Mouse (Mus musculus) liver, postnatal 0 days (tissue): ENCODE measurements around the gene Nucks1. TPM values are rescaled to one million over a fixed set of nuclear protein-coding genes. Genes with fewer than 3 reads are reported as not detected.

Experiments
- ATAC-seq: fragments of 200-750 bp; cut with Nextera tagmentation; 2 replicates; pipeline ENCODE4 v1.8.0; 2017; ENCODE audit warnings: mild to moderate bottlenecking, moderate library complexity
- DNase-seq: peaks from one replicate; pipeline ENCODE4 v3.0.0-alpha.2; 2016
- H3K27ac ChIP-seq: fragments of 300-500 bp; sonication (generic); 2 replicates; pipeline ENCODE4 v1.5.1; 2014; ENCODE audit warnings: antibody characterized with exemption, moderate library complexity, mild to moderate bottlenecking, low read depth
- H3K27me3 ChIP-seq: fragments of 300-500 bp; sonication (generic); 2 replicates; pipeline ENCODE4 v1.6.1; 2014; ENCODE audit warnings: low read length, control low read depth, mixed read lengths; ENCODE audit not compliant: insufficient read depth
- H3K36me3 ChIP-seq: fragments of 300-500 bp; sonication (generic); replicated peaks from 2 replicates; pipeline ENCODE4 v1.6.1; 2014; ENCODE audit warnings: mild to moderate bottlenecking, control low read depth, low read length, moderate library complexity, mixed read lengths; ENCODE audit not compliant: insufficient read depth
- H3K4me1 ChIP-seq: fragments of 300-500 bp; sonication (generic); 2 replicates; pipeline ENCODE4 v1.6.1; 2014; ENCODE audit warnings: antibody characterized with exemption, mild to moderate bottlenecking, control low read depth; ENCODE audit not compliant: insufficient read depth
- H3K4me2 ChIP-seq: fragments of 300-500 bp; sonication (generic); 2 replicates; pipeline ENCODE4 v1.6.1; 2014; ENCODE audit warnings: low read depth, mild to moderate bottlenecking, low read length, moderate library complexity, mixed read lengths
- H3K4me3 ChIP-seq: fragments of 300-500 bp; sonication (generic); 2 replicates; pipeline ENCODE4 v1.5.1; 2014; ENCODE audit warnings: low read depth, low read length
- H3K9ac ChIP-seq: fragments of 300-500 bp; sonication (generic); replicated peaks from 2 replicates; pipeline ENCODE4 v1.6.1; 2014; ENCODE audit warnings: mild to moderate bottlenecking, moderate library complexity
- H3K9me3 ChIP-seq: fragments of 300-500 bp; sonication (generic); 2 replicates; pipeline ENCODE4 v1.6.1; 2016; ENCODE audit warnings: mild to moderate bottlenecking, control low read depth, low read length, mixed read lengths
- CTCF ChIP-seq: sonication (generic); IDR thresholded peaks from 2 replicates; pipeline ENCODE4 v1.5.1; 2016; ENCODE audit warnings: antibody characterized with exemption, low read depth
- EP300 ChIP-seq: IDR thresholded peaks from 2 replicates; pipeline ENCODE4 v1.6.1; 2016; ENCODE audit warnings: antibody characterized with exemption, low read depth, mild to moderate bottlenecking
- WGBS: fragments of 180-500 bp; shearing (Covaris S2); extraction: QIAGEN DNeasy Blood & Tissue Kit; methylation state at CpG from one replicate; pipeline ENCODE4 v1.1.7; 2014; ENCODE audit not compliant: insufficient replicate concordance; 5-methylcytosine and 5-hydroxymethylcytosine counted together
- polyA plus RNA-seq: library from polyadenylated mRNA; unstranded; fragments of >200 nt; fragmentation: Nextera tagmentation; extraction: Ambion mirVana; gene quantifications from 2 replicates; pipeline ENCODE4 v1.2.1, GENCODE M21; 2015

Gene Nucks1
- polyA plus RNA-seq, 1 experiment from 2014 or later, result 26.9 TPM

GRCm38 (mm10) chr1:131869561-131869960, 40.8 kb upstream of the Nucks1 start:
- DNase-seq (no peak), ATAC-seq (no peak)
- TF ChIP-seq EP300, result no peak
- no peak for TF ChIP-seq CTCF

GRCm38 (mm10) chr1:131872856-131873255, 37.5 kb upstream of the Nucks1 start:
- TF ChIP-seq CTCF, result no peak
- no peak for TF ChIP-seq EP300
- no peak overlapping the region for H3K27ac ChIP-seq
- H3K9ac ChIP-seq, result no peak overlapping the region
- peaks cover 3% of the 10 kb centered on the region for H3K4me1 ChIP-seq
- 44% methylated on average over 1 of the region's 1 CpGs for WGBS
- no peaks in the 10 kb centered on the region for H3K9me3 ChIP-seq
- no peak overlapping the region for H3K4me2 ChIP-seq
- H3K4me3 ChIP-seq, result no peak overlapping the region
- peaks cover 2% of the 10 kb centered on the region for H3K36me3 ChIP-seq
- ATAC-seq (no peak), DNase-seq (no peak)
- H3K27me3 ChIP-seq, result no peaks in the 10 kb centered on the region

More at GRCm38 (mm10) chr1:131869561-131869960, 40.8 kb upstream of the Nucks1 start:
- no peak overlapping the region for H3K27ac ChIP-seq
- no peak overlapping the region for H3K9ac ChIP-seq
- H3K9me3 ChIP-seq, result no peaks in the 10 kb centered on the region
- peaks cover 5% of the 10 kb centered on the region for H3K4me1 ChIP-seq
- 84% methylated on average over 2 of the region's 2 CpGs for WGBS
- H3K27me3 ChIP-seq, result no peaks in the 10 kb centered on the region
- H3K4me2 ChIP-seq, result no peak overlapping the region
- no peak overlapping the region for H3K4me3 ChIP-seq
- peaks cover 2% of the 10 kb centered on the region for H3K36me3 ChIP-seq

DNA sequence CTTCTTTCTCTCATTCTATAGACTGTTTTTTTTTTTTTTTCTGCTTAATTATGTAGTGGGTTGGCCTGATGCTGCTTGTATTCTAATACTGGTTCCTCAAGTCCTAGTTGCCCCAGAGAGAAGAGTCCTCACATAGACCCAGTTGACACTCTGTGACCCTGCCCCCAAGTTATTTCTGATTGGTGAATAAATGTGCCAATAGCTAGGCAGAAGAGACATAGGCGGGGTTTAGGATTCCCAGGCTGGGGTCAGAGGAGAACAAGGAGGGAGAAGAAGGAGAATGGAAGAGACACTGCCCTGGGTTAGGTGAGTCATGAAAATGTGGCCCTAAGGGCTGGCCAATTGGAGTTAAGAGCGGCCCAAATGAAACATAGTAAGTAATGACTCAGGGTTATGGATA, 30.5 kb upstream of the Nucks1 start:
- no peak for TF ChIP-seq CTCF
- TF ChIP-seq EP300, result no peak
- Histone ChIP-seq H3K36me3 (no peaks in the 10 kb centered on the region), H3K27me3 (no peaks in the 10 kb centered on the region), H3K4me2 (no peak overlapping the region), H3K9me3 (no peaks in the 10 kb centered on the region), H3K27ac (no peak overlapping the region), H3K4me1 (no peaks in the 10 kb centered on the region), H3K9ac (no peak overlapping the region), H3K4me3 (no peak overlapping the region)
- DNase-seq, result no peak
- 77% methylated on average over 2 of the region's 2 CpGs for WGBS
- no peak for ATAC-seq

DNA sequence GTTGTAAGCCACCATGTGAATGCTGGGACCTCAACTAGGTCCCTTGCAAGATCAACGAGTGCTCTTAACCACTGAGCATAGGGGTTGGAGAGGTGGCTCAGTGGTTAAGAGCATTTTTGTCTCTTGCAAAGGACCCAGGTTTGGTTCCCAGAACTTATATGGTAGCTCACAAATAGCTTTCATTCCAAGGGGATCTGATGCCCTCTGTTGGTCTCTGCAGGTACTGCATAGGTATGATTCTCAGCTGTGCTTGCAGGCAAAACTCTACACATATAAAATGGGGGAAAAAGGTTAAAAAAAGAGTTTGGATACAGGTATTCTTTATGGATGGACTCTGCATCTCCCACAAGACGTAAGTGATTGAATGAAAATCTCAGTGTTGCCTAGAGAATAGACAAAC, 27.5 kb upstream of the Nucks1 start:
- no peak overlapping the region for H3K9ac ChIP-seq
- H3K9me3 ChIP-seq, result no peaks in the 10 kb centered on the region
- H3K27ac ChIP-seq, result no peak overlapping the region
- DNase-seq, result peak; percentile 40
- no peak overlapping the region for H3K4me3 ChIP-seq
- H3K4me2 ChIP-seq, result no peak overlapping the region
- TF ChIP-seq CTCF (peak; percentile 71), EP300 (no peak)
- no peaks in the 10 kb centered on the region for H3K36me3 ChIP-seq
- H3K4me1 ChIP-seq, result no peaks in the 10 kb centered on the region
- WGBS, result 51% methylated on average over 2 of the region's 2 CpGs
- no peaks in the 10 kb centered on the region for H3K27me3 ChIP-seq
- ATAC-seq, result no peak

DNA sequence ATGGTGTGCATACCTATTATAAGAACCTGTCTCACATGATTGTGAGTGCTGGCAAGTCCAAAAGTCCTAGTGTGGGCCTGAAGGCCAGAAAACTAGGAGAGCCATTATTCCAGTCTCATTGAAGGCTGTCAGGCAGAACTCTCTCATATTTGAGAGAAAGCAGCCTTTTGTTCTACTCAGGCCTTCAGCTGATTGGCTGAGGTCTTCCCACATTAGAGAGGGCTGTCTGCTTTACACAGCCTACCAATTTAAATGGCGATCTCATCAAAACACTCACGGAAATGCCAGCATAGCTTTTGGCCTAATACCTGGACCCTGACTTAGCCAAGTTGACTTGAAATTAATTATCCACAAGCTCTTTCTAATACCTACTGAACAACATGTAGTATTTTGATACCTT, 24.2 kb upstream of the Nucks1 start:
- no peak for DNase-seq
- Histone ChIP-seq H3K4me2 (no peak overlapping the region), H3K27ac (no peak overlapping the region), H3K9me3 (no peaks in the 10 kb centered on the region), H3K36me3 (no peaks in the 10 kb centered on the region), H3K27me3 (no peaks in the 10 kb centered on the region), H3K9ac (no peak overlapping the region), H3K4me3 (no peak overlapping the region), H3K4me1 (no peaks in the 10 kb centered on the region)
- no peak for ATAC-seq
- 77% methylated on average over 2 of the region's 2 CpGs for WGBS
- no peak for TF ChIP-seq EP300
- TF ChIP-seq CTCF, result no peak

GRCm38 (mm10) chr1:131886641-131887040, 23.7 kb upstream of the Nucks1 start:
- Histone ChIP-seq H3K36me3 (no peaks in the 10 kb centered on the region), H3K4me1 (no peaks in the 10 kb centered on the region), H3K9ac (no peak overlapping the region), H3K27me3 (no peaks in the 10 kb centered on the region), H3K4me3 (no peak overlapping the region), H3K9me3 (no peaks in the 10 kb centered on the region), H3K4me2 (no peak overlapping the region), H3K27ac (no peak overlapping the region)
- DNase-seq, result no peak
- WGBS, result 80% methylated on average over 3 of the region's 3 CpGs
- no peak for ATAC-seq
- TF ChIP-seq CTCF (no peak), EP300 (no peak)

DNA sequence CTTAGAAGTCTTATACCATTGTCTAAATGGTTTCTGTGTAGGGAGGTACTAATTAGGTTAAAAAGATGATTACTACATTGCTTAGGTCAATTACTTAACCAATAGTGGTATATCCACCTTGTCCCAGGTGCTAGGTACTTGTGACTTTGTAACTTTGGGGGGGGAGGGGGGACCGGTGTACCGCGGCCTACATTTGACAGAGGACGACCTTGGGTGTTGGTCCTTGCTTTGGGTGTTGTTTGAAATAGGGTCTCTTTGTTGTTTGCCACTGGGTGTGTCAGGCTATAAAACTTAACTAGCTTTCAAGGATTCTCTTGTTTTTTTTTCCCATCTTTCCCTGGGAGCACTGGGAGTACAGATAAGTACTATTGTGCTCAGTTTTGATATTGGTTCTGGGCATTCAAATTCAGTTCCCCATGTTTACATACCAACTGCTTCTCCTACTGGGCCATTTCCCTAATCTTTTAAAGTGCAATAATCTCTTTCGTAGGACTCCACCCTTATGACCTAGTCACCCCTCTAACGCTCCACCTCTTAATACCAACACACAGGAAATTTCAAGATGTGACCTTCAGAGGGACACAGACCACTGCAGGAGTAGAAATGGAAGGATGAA, 20.2 kb upstream of the Nucks1 start:
- H3K4me3 ChIP-seq, result no peak overlapping the region
- H3K27me3 ChIP-seq, result no peaks in the 10 kb centered on the region
- DNase-seq, result no peak
- no peaks in the 10 kb centered on the region for H3K9me3 ChIP-seq
- no peak overlapping the region for H3K9ac ChIP-seq
- 70% methylated on average over 6 of the region's 6 CpGs for WGBS
- no peak overlapping the region for H3K4me2 ChIP-seq
- no peaks in the 10 kb centered on the region for H3K36me3 ChIP-seq
- no peak for TF ChIP-seq CTCF
- TF ChIP-seq EP300, result no peak
- no peak overlapping the region for H3K27ac ChIP-seq
- no peak for ATAC-seq
- no peaks in the 10 kb centered on the region for H3K4me1 ChIP-seq
